Mouse (Mus musculus): ENCODE measurements around the gene Lnpep. TPM values are rescaled to one million over a fixed set of nuclear protein-coding genes. Genes with fewer than 3 reads are reported as not detected.
"Not testable (repeated sequence)": the region's sequence is repeated elsewhere in the genome, so short reads cannot be mapped to it uniquely, and the experiment has no call there.

Gene Lnpep
- total RNA-seq, 2 experiments from 2014 or later = 91.2 to 95.3 TPM

DNA sequence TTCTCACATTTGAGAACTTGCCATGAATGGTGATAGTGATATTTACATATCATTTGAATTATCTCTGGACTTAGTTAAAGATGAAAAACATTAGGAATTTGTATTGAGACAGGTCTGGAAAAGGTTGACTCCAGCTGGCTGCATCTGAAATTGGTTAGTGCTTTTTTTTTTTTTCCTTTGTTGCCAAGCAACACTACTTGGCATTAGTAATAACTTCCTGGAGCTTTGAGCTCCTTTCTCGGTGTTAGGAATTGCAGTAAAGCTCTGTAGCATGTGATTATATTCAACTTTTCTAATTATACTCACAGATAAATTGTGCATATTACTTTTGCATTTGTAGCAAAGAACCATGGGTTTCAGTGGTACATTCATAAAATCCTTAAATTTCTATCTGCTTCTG lies 126.0 kb downstream of the Lnpep start:
- no peak for DNase-seq (ENCODE audit: low spot score in 2 of 2)

DNA sequence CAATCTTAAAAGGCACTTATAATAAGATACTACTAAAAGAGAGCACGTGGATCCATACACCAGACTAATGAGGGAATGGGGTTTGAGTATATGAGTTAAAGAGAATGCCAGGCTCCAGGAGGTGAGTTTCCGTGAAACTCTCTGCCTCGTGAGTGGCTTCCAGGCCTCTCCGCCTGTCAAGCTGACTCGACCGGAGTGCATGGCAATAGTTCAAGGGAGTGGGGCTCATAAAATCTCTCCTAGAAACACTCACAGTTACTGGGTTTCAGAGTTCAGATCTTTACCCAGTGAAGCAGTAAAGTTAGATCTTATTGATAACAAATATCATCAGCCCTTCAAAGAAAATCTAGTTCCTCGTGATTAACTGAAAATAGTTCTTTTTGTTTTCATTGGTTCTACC lies 128.1 kb downstream of the Lnpep start:
- DNase-seq (ENCODE audit: low spot score in 2 of 2) = no peak

DNA sequence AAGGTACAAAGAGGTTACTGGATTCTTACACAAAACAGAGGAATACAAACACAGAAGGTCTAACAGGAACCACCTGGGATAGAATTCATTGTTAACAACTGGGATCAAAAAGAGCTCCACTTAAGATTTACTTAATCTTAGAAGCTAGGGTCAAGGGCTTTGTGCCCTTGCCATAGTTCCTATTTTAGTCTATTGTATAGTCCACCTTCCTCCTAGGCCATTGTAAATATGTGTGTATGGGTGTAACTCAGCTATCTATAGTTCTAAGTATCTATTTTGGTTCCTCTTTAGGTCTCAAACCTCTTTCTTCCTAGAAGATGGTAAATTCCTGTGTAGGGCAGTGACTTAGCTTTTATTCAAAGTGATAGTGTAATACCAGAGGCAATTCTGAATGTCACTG lies 128.6 kb downstream of the Lnpep start:
- not testable (repeated sequence) for DNase-seq (ENCODE audit: low spot score in 2 of 2)

DNA sequence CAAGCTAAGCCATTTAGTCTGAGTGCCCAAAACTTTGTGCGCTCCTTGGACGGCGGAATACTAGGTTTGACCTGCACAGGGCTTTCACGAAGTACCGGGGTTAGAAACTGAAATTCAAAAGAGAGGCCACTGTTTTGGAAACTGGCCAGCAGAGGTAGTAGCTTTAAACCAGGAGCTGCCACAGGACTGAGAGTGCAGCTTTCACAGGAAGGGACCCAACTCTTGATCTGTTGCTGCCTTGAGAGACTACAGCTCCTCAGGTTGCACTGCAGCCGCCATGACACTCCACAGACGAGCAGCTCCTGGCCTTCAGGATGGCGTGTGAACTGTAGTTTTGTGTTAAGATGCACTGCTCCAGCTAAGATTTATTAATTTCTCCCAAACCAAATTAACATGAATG lies 132.7 kb downstream of the Lnpep start:
- DNase-seq (ENCODE audit: low spot score in 2 of 2) = no peak

DNA sequence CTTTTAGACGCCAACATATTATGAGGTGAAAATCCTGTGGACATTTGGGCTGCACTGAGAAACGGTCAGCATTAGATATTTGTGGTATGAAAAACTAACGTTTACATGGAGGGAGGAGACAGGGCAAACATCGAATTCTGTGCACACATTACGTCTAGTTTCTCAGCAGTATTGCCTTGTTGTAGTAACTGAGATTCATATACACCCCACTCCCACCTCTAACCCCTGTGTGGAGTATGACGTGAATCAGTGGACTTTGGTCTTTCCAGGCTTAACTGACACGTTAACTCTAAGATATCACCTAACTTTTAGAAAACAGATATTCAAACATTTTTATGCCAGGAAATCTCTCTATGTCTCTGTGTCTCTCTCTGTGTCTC lies 133.2 kb downstream of the Lnpep start:
- no peak for DNase-seq (ENCODE audit: low spot score in 2 of 2)

DNA sequence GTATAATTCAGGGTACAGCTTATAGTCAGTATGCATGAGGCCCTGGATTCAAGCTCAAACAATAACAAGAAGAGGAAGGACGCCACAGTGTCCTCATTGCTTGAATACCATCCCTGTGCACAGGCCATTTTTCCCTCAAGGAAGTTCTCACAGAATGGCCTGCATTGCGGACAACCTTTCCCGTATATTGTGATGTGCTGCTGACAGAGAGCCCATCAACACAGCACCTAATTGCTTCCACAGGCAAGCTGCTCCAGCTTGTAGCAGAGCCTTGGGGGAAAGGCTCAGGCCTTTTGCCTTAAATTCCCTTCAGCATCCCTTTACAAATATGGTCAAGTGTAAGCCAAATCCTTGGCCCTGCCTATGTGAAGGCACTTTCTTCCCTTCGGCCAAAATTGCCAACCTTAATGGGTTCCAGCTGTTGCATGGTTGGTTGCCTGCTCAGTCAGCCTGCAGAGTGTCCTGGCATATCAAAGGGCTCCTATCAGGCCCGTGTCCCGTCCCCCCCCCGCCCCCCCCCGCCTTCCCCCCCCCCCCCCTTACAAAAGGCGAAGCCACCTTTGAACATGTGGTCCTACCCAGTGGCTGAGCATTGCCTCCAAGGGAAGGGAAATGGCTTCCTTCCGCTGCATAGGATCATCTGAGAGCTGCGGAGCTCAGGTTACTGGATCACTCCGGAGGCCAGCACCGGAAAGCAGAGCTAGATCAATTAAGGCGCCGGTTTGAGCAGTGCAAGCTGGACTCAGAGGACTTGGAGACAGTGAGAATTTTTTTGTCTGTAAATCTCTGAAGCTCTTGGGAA lies 133.8 kb downstream of the Lnpep start:
- DNase-seq (ENCODE audit: low spot score in 2 of 2) = no peak

DNA sequence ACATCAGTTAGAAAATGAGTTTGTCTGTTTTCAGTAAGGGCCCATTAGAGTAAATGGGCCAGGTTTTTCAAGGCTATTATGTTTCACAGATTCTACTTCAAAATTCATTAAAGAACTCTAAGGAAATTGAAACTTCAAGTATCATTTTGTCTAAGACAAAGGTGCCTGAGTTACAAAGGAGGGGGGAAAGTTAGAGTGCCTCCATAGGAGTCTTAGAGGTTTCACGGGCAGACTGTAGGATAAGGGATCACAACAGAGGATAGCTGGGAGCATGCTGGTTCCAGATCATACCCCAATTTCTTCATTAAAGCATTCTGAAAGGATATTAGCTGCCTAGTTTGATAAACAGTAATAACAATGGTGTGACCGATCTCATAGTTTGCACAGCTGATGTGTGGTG lies 139.1 kb downstream of the Lnpep start:
- no peak for DNase-seq (ENCODE audit: low spot score in 2 of 2)

Other genes with a start within 250 kb of the Lnpep start
- gene Lix1, start 222.4 kb downstream of the Lnpep start, total RNA-seq (2021) = 10 to 100 TPM; 75.6 to 77.4 TPM
- gene Vmn2r90, start 78.7 kb upstream of the Lnpep start, total RNA-seq (2021) = not detected
- 100 to 1,000 TPM in 1 of 2 experiments, 10 to 100 TPM in 1; 91.4 to 104 TPM for gene Spaca6, start 202.1 kb upstream of the Lnpep start, total RNA-seq (2021)
- gene Has1, start 230.2 kb upstream of the Lnpep start, total RNA-seq (2021) = under 1 TPM; 0.25 to 0.45 TPM

Data from layer of hippocampus, postnatal 14 days (tissue).